Mouse (Mus musculus): ENCODE measurements around the gene Prpf4. TPM values are rescaled to one million over a fixed set of nuclear protein-coding genes. Genes with fewer than 3 reads are reported as not detected.

The Prpf4 gene
- polyA plus RNA-seq, 1 experiment from 2014 or later = 28.0 TPM

GRCm38 (mm10) chr4:62427978-62428758 is 19.6 kb downstream of the Prpf4 start:
- Histone ChIP-seq H3K27me3 (ENCODE audit: control insufficient read depth, insufficient read depth, low read length) (no peaks in the 10 kb centered on the region), H3K36me3 (ENCODE audit: control insufficient read depth, insufficient read depth, low read length) (peaks cover 14% of the 10 kb centered on the region), H3K4me1 (ENCODE audit: control insufficient read depth, insufficient read depth, low read length) (no peaks in the 10 kb centered on the region), H3K4me3 (ENCODE audit: low read depth, low read length) (no peak overlapping the region), H3K9ac (ENCODE audit: low read length) (no peak overlapping the region), H3K27ac (ENCODE audit: low read depth, low read length) (no peak overlapping the region), H3K9me3 (ENCODE audit: control insufficient read depth, low read length) (no peaks in the 10 kb centered on the region), H3K4me2 (no peak overlapping the region)
- DNase-seq (ENCODE audit: low spot score, missing footprints) (no peak), ATAC-seq (ENCODE audit: low FRiP score) (0 out of 2 replicates have a peak, but pooled peaks have one; percentile 35)
- WGBS = 81% methylated on average over 17 of the region's 17 CpGs

- WGBS = 91% methylated on average over 9 of the region's 9 CpGs
- Histone ChIP-seq H3K27ac (ENCODE audit: low read depth, low read length) (no peak overlapping the region), H3K4me3 (ENCODE audit: low read depth, low read length) (no peak overlapping the region), H3K36me3 (ENCODE audit: control insufficient read depth, insufficient read depth, low read length) (peaks cover 5% of the 10 kb centered on the region; the same call in 1 of the 2 replicates), H3K27me3 (ENCODE audit: control insufficient read depth, insufficient read depth, low read length) (no peaks in the 10 kb centered on the region), H3K4me2 (no peak overlapping the region), H3K4me1 (ENCODE audit: control insufficient read depth, insufficient read depth, low read length) (no peaks in the 10 kb centered on the region), H3K9me3 (ENCODE audit: control insufficient read depth, low read length) (no peaks in the 10 kb centered on the region), H3K9ac (ENCODE audit: low read length) (no peak overlapping the region)
- no peak for ATAC-seq (ENCODE audit: low FRiP score)
- no peak for DNase-seq (ENCODE audit: low spot score, missing footprints)
Observed at GRCm38 (mm10) chr4:62429616-62430015, 21.0 kb downstream of the Prpf4 start.

GRCm38 (mm10) chr4:62430678-62431077 is 22.1 kb downstream of the Prpf4 start:
- no peak for DNase-seq (ENCODE audit: low spot score, missing footprints)
- no peak overlapping the region for H3K4me3 ChIP-seq (ENCODE audit: low read depth, low read length)
- no peaks in the 10 kb centered on the region for H3K36me3 ChIP-seq (ENCODE audit: control insufficient read depth, insufficient read depth, low read length)
- ATAC-seq (ENCODE audit: low FRiP score) = no peak
- no peak overlapping the region for H3K27ac ChIP-seq (ENCODE audit: low read depth, low read length)
- no peaks in the 10 kb centered on the region for H3K4me1 ChIP-seq (ENCODE audit: control insufficient read depth, insufficient read depth, low read length)
- H3K4me2 ChIP-seq = no peak overlapping the region
- no peaks in the 10 kb centered on the region for H3K27me3 ChIP-seq (ENCODE audit: control insufficient read depth, insufficient read depth, low read length)
- H3K9ac ChIP-seq (ENCODE audit: low read length) = no peak overlapping the region
- no peaks in the 10 kb centered on the region for H3K9me3 ChIP-seq (ENCODE audit: control insufficient read depth, low read length)

- Histone ChIP-seq H3K36me3 (ENCODE audit: control insufficient read depth, insufficient read depth, low read length) (no peaks in the 10 kb centered on the region), H3K4me2 (no peak overlapping the region), H3K9ac (ENCODE audit: low read length) (no peak overlapping the region), H3K9me3 (ENCODE audit: control insufficient read depth, low read length) (no peaks in the 10 kb centered on the region), H3K4me3 (ENCODE audit: low read depth, low read length) (no peak overlapping the region), H3K4me1 (ENCODE audit: control insufficient read depth, insufficient read depth, low read length) (no peaks in the 10 kb centered on the region), H3K27me3 (ENCODE audit: control insufficient read depth, insufficient read depth, low read length) (no peaks in the 10 kb centered on the region), H3K27ac (ENCODE audit: low read depth, low read length) (no peak overlapping the region)
- WGBS = 86% methylated on average over 4 of the region's 4 CpGs
- no peak for DNase-seq (ENCODE audit: low spot score, missing footprints)
- ATAC-seq (ENCODE audit: low FRiP score) = no peak
Observed at GRCm38 (mm10) chr4:62431522-62431921, 22.9 kb downstream of the Prpf4 start.

- WGBS = 78% methylated on average over 7 of the region's 7 CpGs
- no peaks in the 10 kb centered on the region for H3K4me1 ChIP-seq (ENCODE audit: control insufficient read depth, insufficient read depth, low read length)
- H3K4me3 ChIP-seq (ENCODE audit: low read depth, low read length) = no peak overlapping the region
- no peaks in the 10 kb centered on the region for H3K9me3 ChIP-seq (ENCODE audit: control insufficient read depth, low read length)
- no peaks in the 10 kb centered on the region for H3K27me3 ChIP-seq (ENCODE audit: control insufficient read depth, insufficient read depth, low read length)
- ATAC-seq (ENCODE audit: low FRiP score) (no peak), DNase-seq (ENCODE audit: low spot score, missing footprints) (no peak)
- H3K4me2 ChIP-seq = no peak overlapping the region
- H3K36me3 ChIP-seq (ENCODE audit: control insufficient read depth, insufficient read depth, low read length) = no peaks in the 10 kb centered on the region
- H3K27ac ChIP-seq (ENCODE audit: low read depth, low read length) = no peak overlapping the region
- no peak overlapping the region for H3K9ac ChIP-seq (ENCODE audit: low read length)
Observed at GRCm38 (mm10) chr4:62433939-62434870, 25.6 kb downstream of the Prpf4 start.

GRCm38 (mm10) chr4:62435081-62435480 is 26.5 kb downstream of the Prpf4 start, which contains the start of gene Rnf183:
Gene Rnf183 (minus strand): TSS chr4:62435252.
- no peaks in the 10 kb centered on the region for H3K36me3 ChIP-seq (ENCODE audit: control insufficient read depth, insufficient read depth, low read length)
- 86% methylated on average over 6 of the region's 6 CpGs for WGBS
- no peak within 1 kb of the TSS for H3K4me3 ChIP-seq (ENCODE audit: low read depth, low read length)
- no peak within 1 kb of the TSS for H3K27ac ChIP-seq (ENCODE audit: low read depth, low read length)
- ATAC-seq (ENCODE audit: low FRiP score) = no peak
- H3K4me2 ChIP-seq = no peak within 1 kb of the TSS
- H3K9me3 ChIP-seq (ENCODE audit: control insufficient read depth, low read length) = no peaks in the 10 kb centered on the region
- DNase-seq (ENCODE audit: low spot score, missing footprints) = no peak
- H3K27me3 ChIP-seq (ENCODE audit: control insufficient read depth, insufficient read depth, low read length) = no peaks in the 10 kb centered on the region
- no peaks in the 10 kb centered on the region for H3K4me1 ChIP-seq (ENCODE audit: control insufficient read depth, insufficient read depth, low read length)
- H3K9ac ChIP-seq (ENCODE audit: low read length) = no peak within 1 kb of the TSS

- no peak overlapping the region for H3K27ac ChIP-seq (ENCODE audit: low read depth, low read length)
- H3K9me3 ChIP-seq (ENCODE audit: control insufficient read depth, low read length) = no peaks in the 10 kb centered on the region
- no peaks in the 10 kb centered on the region for H3K36me3 ChIP-seq (ENCODE audit: control insufficient read depth, insufficient read depth, low read length)
- no peak overlapping the region for H3K4me3 ChIP-seq (ENCODE audit: low read depth, low read length)
- WGBS = 86% methylated on average over 3 of the region's 3 CpGs
- no peaks in the 10 kb centered on the region for H3K4me1 ChIP-seq (ENCODE audit: control insufficient read depth, insufficient read depth, low read length)
- no peak overlapping the region for H3K4me2 ChIP-seq
- ATAC-seq (ENCODE audit: low FRiP score) = no peak
- H3K9ac ChIP-seq (ENCODE audit: low read length) = no peak overlapping the region
- H3K27me3 ChIP-seq (ENCODE audit: control insufficient read depth, insufficient read depth, low read length) = no peaks in the 10 kb centered on the region
- no peak for DNase-seq (ENCODE audit: low spot score, missing footprints)
Observed at GRCm38 (mm10) chr4:62437256-62437778, 28.7 kb downstream of the Prpf4 start.

- H3K4me3 ChIP-seq (ENCODE audit: low read depth, low read length) = no peak overlapping the region
- DNase-seq (ENCODE audit: low spot score, missing footprints) = no peak
- no peak for ATAC-seq (ENCODE audit: low FRiP score)
- no peak overlapping the region for H3K27ac ChIP-seq (ENCODE audit: low read depth, low read length)
- H3K27me3 ChIP-seq (ENCODE audit: control insufficient read depth, insufficient read depth, low read length) = no peaks in the 10 kb centered on the region
- no peak overlapping the region for H3K4me2 ChIP-seq
- H3K36me3 ChIP-seq (ENCODE audit: control insufficient read depth, insufficient read depth, low read length) = no peaks in the 10 kb centered on the region
- 84% methylated on average over 7 of the region's 7 CpGs for WGBS
- H3K9ac ChIP-seq (ENCODE audit: low read length) = no peak overlapping the region
- no peaks in the 10 kb centered on the region for H3K9me3 ChIP-seq (ENCODE audit: control insufficient read depth, low read length)
- H3K4me1 ChIP-seq (ENCODE audit: control insufficient read depth, insufficient read depth, low read length) = no peaks in the 10 kb centered on the region
Observed at GRCm38 (mm10) chr4:62437871-62438270, 29.3 kb downstream of the Prpf4 start.

GRCm38 (mm10) chr4:62439793-62440192 is 31.2 kb downstream of the Prpf4 start:
- Histone ChIP-seq H3K4me2 (no peak overlapping the region), H3K4me3 (ENCODE audit: low read depth, low read length) (no peak overlapping the region), H3K27me3 (ENCODE audit: control insufficient read depth, insufficient read depth, low read length) (no peaks in the 10 kb centered on the region), H3K4me1 (ENCODE audit: control insufficient read depth, insufficient read depth, low read length) (no peaks in the 10 kb centered on the region), H3K36me3 (ENCODE audit: control insufficient read depth, insufficient read depth, low read length) (no peaks in the 10 kb centered on the region), H3K9ac (ENCODE audit: low read length) (no peak overlapping the region), H3K9me3 (ENCODE audit: control insufficient read depth, low read length) (no peaks in the 10 kb centered on the region), H3K27ac (ENCODE audit: low read depth, low read length) (no peak overlapping the region)
- WGBS = 65% methylated on average over 4 of the region's 4 CpGs
- DNase-seq (ENCODE audit: low spot score, missing footprints) (no peak), ATAC-seq (ENCODE audit: low FRiP score) (no peak)
